In the genomic region with DNA sequence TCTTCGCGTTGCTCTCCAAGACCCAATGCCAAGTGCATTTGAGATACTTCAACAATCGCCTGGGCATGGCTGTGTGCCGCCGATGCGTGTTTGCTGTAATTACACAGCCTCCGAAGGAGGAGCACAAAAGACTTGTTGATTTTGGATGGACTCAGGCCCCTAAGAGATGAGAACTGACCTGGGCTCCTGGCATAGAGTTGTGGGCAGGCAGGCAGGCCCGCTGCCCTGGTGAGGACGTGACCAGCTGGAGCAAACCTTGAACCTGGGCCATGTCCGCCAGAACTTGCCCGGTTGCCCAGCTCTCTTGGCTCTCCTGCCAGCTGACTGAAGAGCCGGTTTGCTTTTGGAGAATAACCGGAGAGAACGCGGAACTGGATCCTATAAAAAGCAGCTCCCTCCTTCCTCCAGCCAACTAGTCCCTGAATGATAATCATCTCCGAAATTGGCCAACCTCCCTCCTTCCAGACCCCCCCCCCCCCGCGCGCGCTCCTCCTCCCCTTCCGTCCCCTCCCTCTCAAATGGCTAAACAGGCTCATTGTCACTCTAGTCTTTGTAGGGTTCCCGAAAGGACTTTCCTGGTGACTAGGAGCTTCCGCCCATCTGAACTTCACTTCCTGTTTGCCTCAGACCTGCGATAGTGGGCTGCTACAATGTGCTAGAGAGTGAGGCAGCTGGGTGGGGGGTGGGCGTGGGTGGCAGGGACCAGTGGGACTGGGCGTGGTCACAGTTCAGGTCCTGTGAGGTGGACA, we compare ENCODE assay signal across 8 mouse cellular contexts.
DNase-seq lines count a peak whose midpoint lies in the region; ATAC-seq and TF ChIP-seq lines count a peak whose summit lies in the region.

No protein-coding gene starts in this region.

- no peak for TF ChIP-seq CTCF in liver, postnatal 0 days (IDR thresholded peaks at IDR 0.05; ENCODE audit: low read depth)

- no peaks in the 10 kb centered on the region for H3K36me3 ChIP-seq in hindbrain, embryonic 13.5 days
- H3K36me3 ChIP-seq in hindbrain, embryonic 12.5 days: no peaks in the 10 kb centered on the region
- no peaks in the 10 kb centered on the region for H3K36me3 ChIP-seq in embryonic facial prominence, embryonic 14.5 days (ENCODE audit: control insufficient read depth, insufficient read depth, low read length)
- H3K36me3 ChIP-seq in hindbrain, embryonic 16.5 days (ENCODE audit: control insufficient read depth, insufficient read depth, low read length): no peaks in the 10 kb centered on the region
- H3K36me3 ChIP-seq in liver, postnatal 0 days (replicated peaks; ENCODE audit: insufficient read depth, low read length): no peaks in the 10 kb centered on the region

- peaks cover 15% of the 10 kb centered on the region for H3K27me3 ChIP-seq in hindbrain, embryonic 13.5 days
- peaks cover 11% of the 10 kb centered on the region for H3K27me3 ChIP-seq in hindbrain, embryonic 12.5 days
- 0 out of 2 replicates have a peak, but pooled peaks cover 19% of the 10 kb centered on the region for H3K27me3 ChIP-seq in embryonic facial prominence, embryonic 14.5 days (replicated peaks; ENCODE audit: control insufficient read depth, insufficient read depth, low read length)
- no peaks in the 10 kb centered on the region for H3K27me3 ChIP-seq in hindbrain, embryonic 16.5 days (replicated peaks; ENCODE audit: control insufficient read depth, insufficient read depth, low read length)
- H3K27me3 ChIP-seq in liver, postnatal 0 days (ENCODE audit: insufficient read depth, low read length): no peaks in the 10 kb centered on the region

- H3K9me3 ChIP-seq in hindbrain, embryonic 13.5 days: no peaks in the 10 kb centered on the region
- H3K9me3 ChIP-seq in hindbrain, embryonic 12.5 days (replicated peaks): no peaks in the 10 kb centered on the region
- no peaks in the 10 kb centered on the region for H3K9me3 ChIP-seq in embryonic facial prominence, embryonic 14.5 days (ENCODE audit: control insufficient read depth, low read length)
- no peaks in the 10 kb centered on the region for H3K9me3 ChIP-seq in hindbrain, embryonic 16.5 days (ENCODE audit: control insufficient read depth, low read length)
- H3K9me3 ChIP-seq in liver, postnatal 0 days (ENCODE audit: low read length): no peaks in the 10 kb centered on the region

- 74% methylated on average over 25 of the region's 26 CpGs for WGBS in hindbrain, embryonic 13.5 days
- 73% methylated on average over 26 of the region's 26 CpGs for WGBS in hindbrain, embryonic 12.5 days
- WGBS in embryonic facial prominence, embryonic 14.5 days: 59% methylated on average over 26 of the region's 26 CpGs
- WGBS in hindbrain, embryonic 16.5 days: 52% methylated on average over 26 of the region's 26 CpGs
- 51% methylated on average over 26 of the region's 26 CpGs for WGBS in liver, postnatal 0 days (ENCODE audit: insufficient replicate concordance)

- H3K4me3 ChIP-seq in hindbrain, embryonic 13.5 days: no peak overlapping the region
- H3K4me3 ChIP-seq in hindbrain, embryonic 12.5 days: no peak overlapping the region
- no peak overlapping the region for H3K4me3 ChIP-seq in embryonic facial prominence, embryonic 14.5 days (ENCODE audit: low read depth, low read length)
- no peak overlapping the region for H3K4me3 ChIP-seq in hindbrain, embryonic 16.5 days (ENCODE audit: low read length)
- H3K4me3 ChIP-seq in liver, postnatal 0 days (ENCODE audit: low read depth, low read length): no peak overlapping the region

- DNase-seq in adipocyte (ENCODE audit: low spot score): peak; percentile 82
- DNase-seq in embryonic facial prominence, embryonic 14.5 days (ENCODE audit: low spot score): no peak
- DNase-seq in liver, postnatal 0 days: peak; percentile 24
- DNase-seq in embryo, embryonic 10 days (ENCODE audit: low spot score): no peak

- H3K4me1 ChIP-seq in hindbrain, embryonic 13.5 days (replicated peaks): peaks cover 41% of the 10 kb centered on the region
- peaks cover 30% of the 10 kb centered on the region for H3K4me1 ChIP-seq in hindbrain, embryonic 12.5 days
- peaks cover 22% of the 10 kb centered on the region for H3K4me1 ChIP-seq in embryonic facial prominence, embryonic 14.5 days (ENCODE audit: control insufficient read depth, insufficient read depth, low read length)
- H3K4me1 ChIP-seq in hindbrain, embryonic 16.5 days (ENCODE audit: control insufficient read depth, insufficient read depth, low read depth, low read length): peaks cover 20% of the 10 kb centered on the region
- H3K4me1 ChIP-seq in liver, postnatal 0 days (ENCODE audit: insufficient read depth): peaks cover 27% of the 10 kb centered on the region

- peak overlapping the region; percentile 53; the same call in 1 of the 2 replicates for H3K27ac ChIP-seq in hindbrain, embryonic 13.5 days
- no peak overlapping the region for H3K27ac ChIP-seq in hindbrain, embryonic 12.5 days
- peak overlapping the region; percentile 48 for H3K27ac ChIP-seq in embryonic facial prominence, embryonic 14.5 days (replicated peaks; ENCODE audit: low read depth, low read length)
- no peak overlapping the region for H3K27ac ChIP-seq in hindbrain, embryonic 16.5 days (ENCODE audit: low read depth, low read length)
- H3K27ac ChIP-seq in liver, postnatal 0 days (ENCODE audit: low read depth): no peak overlapping the region

- no peak for ATAC-seq in hindbrain, embryonic 13.5 days (ENCODE audit: low FRiP score)
- no peak for ATAC-seq in hindbrain, embryonic 12.5 days (ENCODE audit: low FRiP score)
- 0 out of 2 replicates have a peak, but pooled peaks have one; percentile 11 for ATAC-seq in embryonic facial prominence, embryonic 14.5 days (ENCODE audit: low read depth)
- ATAC-seq in hindbrain, embryonic 16.5 days: peak; percentile 76
- ATAC-seq in liver, postnatal 0 days: no peak
- no peak for ATAC-seq in activated CD4-positive, CD25-positive, alpha-beta regulatory T cell, adult 4 months

- no peak for TF ChIP-seq EP300 in liver, postnatal 0 days (IDR thresholded peaks at IDR 0.05; ENCODE audit: low read depth)

- H3K9ac ChIP-seq in hindbrain, embryonic 13.5 days: no peak overlapping the region
- no peak overlapping the region for H3K9ac ChIP-seq in hindbrain, embryonic 12.5 days
- no peak overlapping the region for H3K9ac ChIP-seq in embryonic facial prominence, embryonic 14.5 days (ENCODE audit: low read depth, low read length)
- no peak overlapping the region for H3K9ac ChIP-seq in hindbrain, embryonic 16.5 days (ENCODE audit: low read depth, low read length)
- H3K9ac ChIP-seq in liver, postnatal 0 days (replicated peaks): no peak overlapping the region

- H3K4me2 ChIP-seq in hindbrain, embryonic 13.5 days: no peak overlapping the region
- no peak overlapping the region for H3K4me2 ChIP-seq in hindbrain, embryonic 12.5 days (replicated peaks)
- peak overlapping the region; percentile 15; the same call in 1 of the 2 replicates for H3K4me2 ChIP-seq in embryonic facial prominence, embryonic 14.5 days (ENCODE audit: low read depth, low read length)
- H3K4me2 ChIP-seq in hindbrain, embryonic 16.5 days (ENCODE audit: low read length): 0 out of 2 replicates have a peak overlapping the region, but pooled peaks have one; percentile 1
- H3K4me2 ChIP-seq in liver, postnatal 0 days (ENCODE audit: low read depth, low read length): peak overlapping the region; percentile 52

Comparison
In these comparisons a context has a peak if more than half of its experiments do, and no peak if none do; other contexts are left out.
1. ATAC-seq: peak in embryonic facial prominence, embryonic 14.5 days (single experiment) and hindbrain, embryonic 16.5 days (single experiment); none in hindbrain, embryonic 13.5 days (single experiment), hindbrain, embryonic 12.5 days (single experiment), liver, postnatal 0 days (single experiment) and activated CD4-positive, CD25-positive, alpha-beta regulatory T cell, adult 4 months (single experiment).
2. H3K27ac ChIP-seq: peak in hindbrain, embryonic 13.5 days (single experiment) and embryonic facial prominence, embryonic 14.5 days (single experiment); none in hindbrain, embryonic 12.5 days (single experiment), hindbrain, embryonic 16.5 days (single experiment) and liver, postnatal 0 days (single experiment).
3. H3K4me2 ChIP-seq: peak in embryonic facial prominence, embryonic 14.5 days (single experiment), hindbrain, embryonic 16.5 days (single experiment) and liver, postnatal 0 days (single experiment); none in hindbrain, embryonic 13.5 days (single experiment) and hindbrain, embryonic 12.5 days (single experiment).
4. DNase-seq: peak in adipocyte (single experiment) and liver, postnatal 0 days (single experiment); none in embryonic facial prominence, embryonic 14.5 days (single experiment) and embryo, embryonic 10 days (single experiment).